Mouse (Mus musculus) heart, postnatal 0 days (tissue): ENCODE data around the gene Rbfox3.

Experiments
- CTCF ChIP-seq: IDR thresholded peaks from 2 replicates; pipeline ENCODE4 v1.5.1; 2016; ENCODE audit warnings: antibody characterized with exemption, control low read depth, low read depth
- EP300 ChIP-seq: IDR thresholded peaks from 2 replicates; pipeline ENCODE4 v1.6.1; 2016; ENCODE audit warnings: antibody characterized with exemption, low read depth

- TF ChIP-seq CTCF: no peak
- no peak for TF ChIP-seq EP300
These were observed 231.5 kb downstream of the Rbfox3 start for GRCm38 (mm10) chr11:118679736-118680410.
